Mouse (Mus musculus) intestine, embryonic 15.5 days (tissue): ENCODE measurements at regions not wholly inside any gene's neighbourhood (a gene's known extent, or its start where the extent isn't known, plus 50 kb on each side); places are given as distances from the start of the nearest gene placed in this dataset.

Source experiments
- ATAC-seq: fragments of 200-750 bp; cut with Nextera tagmentation; 2 replicates; pipeline ENCODE4 v1.8.0; 2017; ENCODE audit warnings: moderate TSS enrichment, moderate library complexity
- H3K27ac ChIP-seq: fragments of 300-500 bp; sonication (generic); 2 replicates; pipeline ENCODE4 v1.5.1; 2015; ENCODE audit warnings: mild to moderate bottlenecking, inconsistent platforms
- H3K27me3 ChIP-seq: fragments of 300-500 bp; sonication (generic); replicated peaks from 2 replicates; pipeline ENCODE4 v1.6.1; 2015; ENCODE audit warnings: inconsistent platforms
- H3K36me3 ChIP-seq: fragments of 300-500 bp; sonication (generic); 2 replicates; pipeline ENCODE4 v1.6.1; 2015; ENCODE audit warnings: inconsistent platforms
- H3K4me1 ChIP-seq: fragments of 300-500 bp; sonication (generic); replicated peaks from 2 replicates; pipeline ENCODE4 v1.6.1; 2015; ENCODE audit warnings: inconsistent platforms
- H3K4me2 ChIP-seq: fragments of 300-500 bp; sonication (generic); replicated peaks from 2 replicates; pipeline ENCODE4 v1.6.1; 2015; ENCODE audit warnings: mild to moderate bottlenecking, inconsistent platforms
- H3K4me3 ChIP-seq: fragments of 300-500 bp; sonication (generic); replicated peaks from 2 replicates; pipeline ENCODE4 v1.5.1; 2015; ENCODE audit warnings: inconsistent platforms
- H3K9ac ChIP-seq: fragments of 300-500 bp; sonication (generic); 2 replicates; pipeline ENCODE4 v1.6.1; 2015; ENCODE audit warnings: inconsistent platforms
- H3K9me3 ChIP-seq: fragments of 300-500 bp; sonication (generic); 2 replicates; pipeline ENCODE4 v1.6.1; 2016; ENCODE audit warnings: inconsistent platforms
- WGBS: fragments of 180-500 bp; shearing (Covaris S2); methylation state at CpG from one replicate; pipeline ENCODE4 v1.1.7; 2015; 5-methylcytosine and 5-hydroxymethylcytosine counted together

GRCm38 (mm10) chr5:88834137-88834536 lies 52.5 kb upstream of the Slc4a4 start:
- 81% methylated on average over 1 of the region's 1 CpGs for WGBS
- Histone ChIP-seq H3K9me3 (no peaks in the 10 kb centered on the region), H3K9ac (no peak overlapping the region), H3K4me3 (no peak overlapping the region), H3K4me1 (no peaks in the 10 kb centered on the region), H3K27ac (no peak overlapping the region), H3K36me3 (no peaks in the 10 kb centered on the region), H3K27me3 (no peaks in the 10 kb centered on the region), H3K4me2 (no peak overlapping the region)
- no peak for ATAC-seq

GRCm38 (mm10) chr5:88835053-88835452 lies 51.6 kb upstream of the Slc4a4 start:
- Histone ChIP-seq H3K4me1 (no peaks in the 10 kb centered on the region), H3K4me2 (no peak overlapping the region), H3K36me3 (no peaks in the 10 kb centered on the region), H3K27me3 (no peaks in the 10 kb centered on the region), H3K9ac (no peak overlapping the region), H3K4me3 (no peak overlapping the region), H3K27ac (no peak overlapping the region), H3K9me3 (no peaks in the 10 kb centered on the region)
- ATAC-seq, result peak; percentile 55; the same call in 1 of the 2 replicates
- 73% methylated on average over 7 of the region's 7 CpGs for WGBS

GRCm38 (mm10) chr5:88835958-88836357 lies 50.7 kb upstream of the Slc4a4 start:
- no peak for ATAC-seq
- no peak overlapping the region for H3K4me2 ChIP-seq
- no peaks in the 10 kb centered on the region for H3K4me1 ChIP-seq
- H3K27me3 ChIP-seq, result no peaks in the 10 kb centered on the region
- no peak overlapping the region for H3K9ac ChIP-seq
- H3K9me3 ChIP-seq, result no peaks in the 10 kb centered on the region
- no peak overlapping the region for H3K4me3 ChIP-seq
- no peak overlapping the region for H3K27ac ChIP-seq
- WGBS, result 71% methylated on average over 6 of the region's 6 CpGs
- no peaks in the 10 kb centered on the region for H3K36me3 ChIP-seq
